In genomic region chr5:33651921-33652782, GRCm38 (mm10) we compare ENCODE assay signal across 7 mouse cellular contexts. TPM values are rescaled to one million over a fixed set of nuclear protein-coding genes. Genes with fewer than 3 reads are reported as not detected.
DNase-seq lines count a peak whose midpoint lies in the region; ATAC-seq lines count a peak whose summit lies in the region.

TSS of gene Slbp (minus strand) at chr5:33652574.

- peaks cover 17% of the 10 kb centered on the region; the same call in 1 of the 2 replicates for H3K36me3 ChIP-seq in intestine, embryonic 15.5 days
- peaks cover 64% of the 10 kb centered on the region for H3K36me3 ChIP-seq in midbrain, embryonic 10.5 days

- DNase-seq in adrenal gland, adult 18-20 months (ENCODE audit: low spot score in 2 of 2) = peak; percentile 93 to 95
- DNase-seq in embryo, embryonic 11 days = peak; percentile 98
- peak; percentile 94 to 96 for DNase-seq in gastrocnemius, postnatal 36 days
- DNase-seq in left cerebral cortex, postnatal 25 days (ENCODE audit: low spot score in 2 of 2) = peak; percentile 95 to 98
- peak; percentile 98 for DNase-seq in midbrain, embryonic 10.5 days (ENCODE audit: low spot score)
- DNase-seq in right cerebral cortex, postnatal 4 days = peak; percentile 94

- H3K9ac ChIP-seq in intestine, embryonic 15.5 days = peak within 1 kb of the TSS; percentile 77

- peak within 1 kb of the TSS; percentile 62 for H3K4me2 ChIP-seq in intestine, embryonic 15.5 days (replicated peaks)

- intact Hi-C loops in gastrocnemius, postnatal 36 days (cut with DNase I) = loop anchor here (10.0 kb wide), 1 partner anchor 533 kb away; the partner anchor contains the start of gene Mxd4
- intact Hi-C loops in left cerebral cortex, postnatal 25 days (cut with DNase I) = no loop called here

- peak within 1 kb of the TSS; percentile 73 for H3K4me3 ChIP-seq in intestine, embryonic 15.5 days (replicated peaks)
- peak within 1 kb of the TSS; percentile 88 for H3K4me3 ChIP-seq in midbrain, embryonic 10.5 days

- under 1% methylated on average over 82 of the region's 82 CpGs for WGBS in intestine, embryonic 15.5 days
- WGBS in midbrain, embryonic 10.5 days = under 1% methylated on average over 82 of the region's 82 CpGs

- peaks cover 23% of the 10 kb centered on the region for H3K4me1 ChIP-seq in intestine, embryonic 15.5 days (replicated peaks)
- H3K4me1 ChIP-seq in midbrain, embryonic 10.5 days = peaks cover 57% of the 10 kb centered on the region

- H3K27me3 ChIP-seq in intestine, embryonic 15.5 days (replicated peaks) = no peaks in the 10 kb centered on the region
- H3K27me3 ChIP-seq in midbrain, embryonic 10.5 days (ENCODE audit: low read depth, poor library complexity, severe bottlenecking) = no peaks in the 10 kb centered on the region

- ATAC-seq in intestine, embryonic 15.5 days = peak; percentile 96

- no peaks in the 10 kb centered on the region for H3K9me3 ChIP-seq in intestine, embryonic 15.5 days
- H3K9me3 ChIP-seq in midbrain, embryonic 10.5 days (replicated peaks) = no peaks in the 10 kb centered on the region

- H3K27ac ChIP-seq in intestine, embryonic 15.5 days = peak within 1 kb of the TSS; percentile 97
- H3K27ac ChIP-seq in midbrain, embryonic 10.5 days (replicated peaks) = peak within 1 kb of the TSS; percentile 100

RNA-seq across cellular contexts. Expression of gene Slbp, which starts in this region (rescaled TPM):
- total RNA-seq in adrenal gland, adult 18-20 months (2021) = 10 to 100 TPM; 37.9 to 50.8 TPM
- 1 to 10 TPM; 7.4 to 7.6 TPM for total RNA-seq in gastrocnemius, postnatal 36 days (2021)
- polyA plus RNA-seq in intestine, embryonic 15.5 days (2015; fragmentation: Nextera tagmentation; extraction: Ambion mirVana) = 196 and 228 TPM in 2 replicates
- total RNA-seq in left cerebral cortex, postnatal 25 days (2021) = 10 to 100 TPM; 23.3 to 23.6 TPM
- polyA plus RNA-seq in midbrain, embryonic 10.5 days (2016; fragmentation: Nextera tagmentation; extraction: Ambion mirVana) = 309 and 347 TPM in 2 replicates

Comparison
In these comparisons a context has a peak if more than half of its experiments do, and no peak if none do; other contexts are left out.
1. Peak in every context shown above with its lines: DNase-seq, ATAC-seq, H3K4me3 ChIP-seq and H3K27ac ChIP-seq.